Mouse (Mus musculus) thymus, adult 2 months (tissue): ENCODE data around the gene Tmem255b.

Experiments used
- CTCF ChIP-seq: fragments of 200-500 bp; IDR thresholded peaks from 2 replicates; pipeline ENCODE4 v1.5.1; 2012; ENCODE audit warnings: mild to moderate bottlenecking, control low read depth, low read length, moderate library complexity, borderline replicate concordance; ENCODE audit not compliant: control insufficient read depth, poor library complexity, insufficient read depth; ENCODE audit errors: extremely low read depth
- POLR2A ChIP-seq: fragments of 200-500 bp; IDR thresholded peaks from 2 replicates; pipeline ENCODE4 v1.6.1; 2012; ENCODE audit warnings: mild to moderate bottlenecking, low read length, control low read depth, moderate library complexity; ENCODE audit not compliant: control insufficient read depth, poor library complexity, insufficient read depth; ENCODE audit errors: extremely low read depth

GRCm38 (mm10) chr8:13428156-13428555 lies 6.8 kb upstream of the Tmem255b start:
- TF ChIP-seq POLR2A, result no peak
- TF ChIP-seq CTCF, result no peak
